Mouse (Mus musculus) kidney, postnatal 0 days (tissue): ENCODE data around the gene Chrm5. TPM values are rescaled to one million over a fixed set of nuclear protein-coding genes. Genes with fewer than 3 reads are reported as not detected.
"Not testable (repeated sequence)": the region's sequence is repeated elsewhere in the genome, so short reads cannot be mapped to it uniquely, and the experiment has no call there.

Experiments used
- ATAC-seq: fragments of 200-750 bp; cut with Nextera tagmentation; replicated peaks from 2 replicates; pipeline ENCODE4 v1.8.0; 2017; ENCODE audit warnings: low read depth, moderate number of reproducible peaks, moderate TSS enrichment, moderate library complexity; ENCODE audit not compliant: low FRiP score
- DNase-seq: peaks from one replicate; pipeline ENCODE4 v3.0.0-alpha.2; 2016; ENCODE audit warnings: low spot score
- H3K27ac ChIP-seq: fragments of 300-500 bp; sonication (generic); 2 replicates; pipeline ENCODE4 v1.5.1; 2014; ENCODE audit warnings: mild to moderate bottlenecking
- H3K27me3 ChIP-seq: fragments of 300-500 bp; sonication (generic); 2 replicates; pipeline ENCODE4 v1.6.1; 2014; ENCODE audit warnings: low read length, mixed read lengths; ENCODE audit not compliant: insufficient read depth
- H3K36me3 ChIP-seq: fragments of 300-500 bp; sonication (generic); 2 replicates; pipeline ENCODE4 v1.6.1; 2014; ENCODE audit warnings: low read length, mixed read lengths; ENCODE audit not compliant: insufficient read depth
- H3K4me1 ChIP-seq: fragments of 300-500 bp; sonication (generic); replicated peaks from 2 replicates; pipeline ENCODE4 v1.6.1; 2014; ENCODE audit warnings: antibody characterized with exemption, low read length, mixed read lengths; ENCODE audit not compliant: insufficient read depth
- H3K4me2 ChIP-seq: fragments of 300-500 bp; sonication (generic); 2 replicates; pipeline ENCODE4 v1.6.1; 2014; ENCODE audit warnings: mild to moderate bottlenecking, low read length, moderate library complexity, mixed read lengths
- H3K4me3 ChIP-seq: fragments of 300-500 bp; sonication (generic); replicated peaks from 2 replicates; pipeline ENCODE4 v1.5.1; 2014; ENCODE audit warnings: low read depth, low read length
- H3K9ac ChIP-seq: fragments of 300-500 bp; sonication (generic); 2 replicates; pipeline ENCODE4 v1.6.1; 2014; ENCODE audit warnings: low read depth, low read length
- H3K9me3 ChIP-seq: fragments of 300-500 bp; sonication (generic); replicated peaks from 2 replicates; pipeline ENCODE4 v1.6.1; 2016; ENCODE audit warnings: low read length, inconsistent platforms, mixed read lengths
- CTCF ChIP-seq: IDR thresholded peaks from 2 replicates; pipeline ENCODE4 v1.5.1; 2016; ENCODE audit warnings: antibody characterized with exemption, low read depth, mild to moderate bottlenecking, moderate library complexity
- WGBS: fragments of 180-500 bp; shearing (Covaris S2); extraction: QIAGEN DNeasy Blood & Tissue Kit; methylation state at CpG from one replicate; pipeline ENCODE4 v1.1.7; 2014; 5-methylcytosine and 5-hydroxymethylcytosine counted together
- polyA plus RNA-seq: library from polyadenylated mRNA; unstranded; fragments of >200 nt; fragmentation: Nextera tagmentation; extraction: Ambion mirVana; gene quantifications from 2 replicates; pipeline ENCODE4 v1.2.1, GENCODE M21; 2015

Chrm5 gene
- polyA plus RNA-seq, 1 experiment from 2014 or later, result not detected

GRCm38 (mm10) chr2:112449597-112450296, 30.8 kb downstream of the Chrm5 start:
- 32% methylated on average over 4 of the region's 4 CpGs for WGBS
- TF ChIP-seq CTCF, result peak; percentile 70
- ATAC-seq (no peak), DNase-seq (peak; percentile 44)
- Histone ChIP-seq H3K9ac (no peak overlapping the region), H3K27me3 (no peaks in the 10 kb centered on the region), H3K4me1 (no peaks in the 10 kb centered on the region), H3K4me2 (no peak overlapping the region), H3K27ac (no peak overlapping the region), H3K9me3 (no peaks in the 10 kb centered on the region), H3K4me3 (no peak overlapping the region), H3K36me3 (no peaks in the 10 kb centered on the region)

- no peaks in the 10 kb centered on the region for H3K4me1 ChIP-seq
- no peak for ATAC-seq
- DNase-seq, result no peak
Observed at GRCm38 (mm10) chr2:112448510-112449059, 32.0 kb downstream of the Chrm5 start.

DNA sequence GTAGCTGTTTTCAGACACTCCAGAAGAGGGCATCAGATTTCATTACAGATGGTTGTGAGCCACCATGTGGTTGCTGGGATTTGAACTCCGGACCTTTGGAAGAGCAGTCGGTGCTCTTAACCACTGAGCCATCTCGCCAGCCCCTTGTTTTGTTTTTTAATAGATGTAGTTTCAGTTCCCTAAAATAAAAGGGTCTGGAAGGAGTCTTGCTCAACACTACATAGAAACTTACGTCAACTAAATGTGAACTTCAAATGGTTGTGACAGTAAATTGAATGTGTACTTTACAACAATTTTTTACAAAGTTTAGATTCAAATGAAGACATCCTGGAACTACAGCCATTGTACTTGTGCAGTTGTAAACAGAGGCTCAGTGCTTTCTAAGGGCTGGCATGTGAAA, 32.5 kb downstream of the Chrm5 start:
- H3K9ac ChIP-seq, ATAC-seq, H3K4me1 ChIP-seq, H3K4me3 ChIP-seq, H3K36me3 ChIP-seq, H3K27ac ChIP-seq, DNase-seq, H3K27me3 ChIP-seq, H3K9me3 ChIP-seq, H3K4me2 ChIP-seq: not testable (repeated sequence)
- 79% methylated on average over 4 of the region's 4 CpGs for WGBS

More at GRCm38 (mm10) chr2:112448510-112449059, 32.0 kb downstream of the Chrm5 start:
- Histone ChIP-seq H3K4me3 (no peak overlapping the region), H3K4me2 (no peak overlapping the region), H3K27me3 (no peaks in the 10 kb centered on the region), H3K9me3 (no peaks in the 10 kb centered on the region), H3K36me3 (no peaks in the 10 kb centered on the region), H3K9ac (no peak overlapping the region), H3K27ac (no peak overlapping the region)
- no peak for TF ChIP-seq CTCF

DNA sequence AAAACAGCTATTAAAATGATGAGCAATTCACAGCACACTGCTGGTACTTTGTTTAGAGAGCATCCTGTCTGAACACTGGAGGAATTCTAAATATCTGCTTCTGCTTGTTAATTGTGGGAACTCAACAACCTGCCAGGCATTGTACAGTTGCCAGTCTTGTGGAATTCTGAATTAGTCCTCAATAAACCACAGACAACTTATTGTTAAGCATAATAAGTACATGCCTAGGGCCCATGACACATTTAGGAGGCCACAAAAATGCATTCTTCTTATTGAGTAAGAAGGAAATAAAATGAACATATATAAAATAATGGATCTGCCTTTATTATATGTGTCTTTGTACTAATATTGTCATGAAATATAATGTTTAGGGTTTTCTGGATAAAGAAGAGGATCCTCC, 35.1 kb downstream of the Chrm5 start:
- TF ChIP-seq CTCF, result no peak
- H3K4me2 ChIP-seq, result no peak overlapping the region
- H3K27ac ChIP-seq, result no peak overlapping the region

DNA sequence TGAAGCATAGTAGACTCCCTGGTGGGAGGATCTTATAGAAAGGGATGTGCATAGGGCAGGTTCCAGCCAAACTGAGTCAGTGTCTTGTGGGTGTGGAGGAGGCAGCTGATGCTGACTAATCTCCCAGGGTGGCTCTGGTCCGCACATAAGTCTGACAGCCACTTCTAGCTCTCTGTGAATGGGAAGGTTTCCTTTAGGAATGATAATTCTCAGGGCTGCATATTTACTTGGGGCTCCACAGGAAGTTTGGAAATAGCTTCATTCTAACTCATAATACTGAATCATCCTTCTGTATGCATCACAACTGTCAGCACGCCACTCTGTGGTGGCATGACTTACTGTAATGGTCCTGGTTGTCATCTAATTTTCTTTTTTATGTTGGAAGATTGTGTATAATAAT, 37.1 kb downstream of the Chrm5 start:
- 67% methylated on average over 2 of the region's 2 CpGs for WGBS
- DNase-seq (no peak), ATAC-seq (no peak)
- H3K27me3 ChIP-seq, result no peaks in the 10 kb centered on the region
- H3K27ac ChIP-seq, result no peak overlapping the region
- H3K4me2 ChIP-seq, result no peak overlapping the region
- H3K36me3 ChIP-seq, result no peaks in the 10 kb centered on the region
- no peaks in the 10 kb centered on the region for H3K9me3 ChIP-seq
- H3K4me1 ChIP-seq, result no peaks in the 10 kb centered on the region
- no peak for TF ChIP-seq CTCF
- no peak overlapping the region for H3K4me3 ChIP-seq
- no peak overlapping the region for H3K9ac ChIP-seq

More for the DNA sequence above, 35.1 kb downstream of the Chrm5 start:
- ATAC-seq (no peak), DNase-seq (no peak)
- no peaks in the 10 kb centered on the region for H3K4me1 ChIP-seq
- H3K9ac ChIP-seq, result no peak overlapping the region
- H3K4me3 ChIP-seq, result no peak overlapping the region
- no peaks in the 10 kb centered on the region for H3K9me3 ChIP-seq
- no peaks in the 10 kb centered on the region for H3K27me3 ChIP-seq
- no peaks in the 10 kb centered on the region for H3K36me3 ChIP-seq

GRCm38 (mm10) chr2:112437589-112437988, 43.0 kb downstream of the Chrm5 start:
- no peaks in the 10 kb centered on the region for H3K4me1 ChIP-seq
- WGBS, result 87% methylated on average over 2 of the region's 2 CpGs
- H3K27me3 ChIP-seq, result no peaks in the 10 kb centered on the region
- DNase-seq, result no peak
- H3K4me2 ChIP-seq, result no peak overlapping the region
- no peak overlapping the region for H3K9ac ChIP-seq
- no peak overlapping the region for H3K27ac ChIP-seq
- H3K4me3 ChIP-seq, result no peak overlapping the region
- no peak for ATAC-seq
- no peaks in the 10 kb centered on the region for H3K9me3 ChIP-seq
- no peaks in the 10 kb centered on the region for H3K36me3 ChIP-seq
- no peak for TF ChIP-seq CTCF

- Histone ChIP-seq H3K27ac (no peak overlapping the region), H3K9me3 (no peaks in the 10 kb centered on the region), H3K27me3 (no peaks in the 10 kb centered on the region), H3K9ac (no peak overlapping the region), H3K4me2 (no peak overlapping the region), H3K4me1 (no peaks in the 10 kb centered on the region), H3K36me3 (no peaks in the 10 kb centered on the region), H3K4me3 (no peak overlapping the region)
- WGBS, result 74% methylated on average over 4 of the region's 4 CpGs
- ATAC-seq (no peak), DNase-seq (no peak)
- no peak for TF ChIP-seq CTCF
Observed at GRCm38 (mm10) chr2:112436292-112436691, 44.3 kb downstream of the Chrm5 start.
